Mouse (Mus musculus): ENCODE results near the gene Tsnax. TPM values are rescaled to one million over a fixed set of nuclear protein-coding genes. Genes with fewer than 3 reads are reported as not detected.

The Tsnax gene
- polyA plus RNA-seq, 1 experiment, result 0.57 TPM

DNA sequence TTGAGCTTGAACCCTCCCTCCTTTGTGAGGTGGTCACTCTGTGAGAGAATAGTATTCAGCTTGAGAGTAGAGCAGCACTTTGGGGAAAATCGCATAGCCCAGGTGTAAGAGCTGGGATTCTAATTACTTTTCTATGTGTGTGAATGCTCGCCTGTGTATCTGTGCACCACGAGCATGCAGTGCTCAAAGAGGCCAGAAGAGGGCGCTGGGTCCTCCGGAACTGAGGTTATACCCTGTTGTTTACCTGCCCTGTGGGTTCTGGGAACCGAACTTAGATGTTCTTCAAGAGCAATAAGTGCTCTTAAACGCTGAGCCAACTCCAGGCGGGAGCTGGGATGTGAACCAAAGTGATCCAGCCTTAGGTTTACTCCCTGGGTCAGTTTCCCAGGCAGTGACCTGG lies 32.0 kb upstream of the Tsnax start:
- Histone ChIP-seq H3K9me3 (ENCODE audit: control insufficient read depth, low read length) (peaks cover 13% of the 10 kb centered on the region), H3K4me3 (replicated peaks) (no peak overlapping the region), H3K36me3 (ENCODE audit: control insufficient read depth) (no peaks in the 10 kb centered on the region), H3K27me3 (ENCODE audit: control insufficient read depth) (peaks cover 5% of the 10 kb centered on the region), H3K4me1 (ENCODE audit: control insufficient read depth) (no peaks in the 10 kb centered on the region)
- no peak for TF ChIP-seq GATA1 (IDR thresholded peaks at IDR 0.05; ENCODE audit: low read length)
- TF ChIP-seq TAL1 (IDR thresholded peaks at IDR 0.05; ENCODE audit: low read length), result no peak

DNA sequence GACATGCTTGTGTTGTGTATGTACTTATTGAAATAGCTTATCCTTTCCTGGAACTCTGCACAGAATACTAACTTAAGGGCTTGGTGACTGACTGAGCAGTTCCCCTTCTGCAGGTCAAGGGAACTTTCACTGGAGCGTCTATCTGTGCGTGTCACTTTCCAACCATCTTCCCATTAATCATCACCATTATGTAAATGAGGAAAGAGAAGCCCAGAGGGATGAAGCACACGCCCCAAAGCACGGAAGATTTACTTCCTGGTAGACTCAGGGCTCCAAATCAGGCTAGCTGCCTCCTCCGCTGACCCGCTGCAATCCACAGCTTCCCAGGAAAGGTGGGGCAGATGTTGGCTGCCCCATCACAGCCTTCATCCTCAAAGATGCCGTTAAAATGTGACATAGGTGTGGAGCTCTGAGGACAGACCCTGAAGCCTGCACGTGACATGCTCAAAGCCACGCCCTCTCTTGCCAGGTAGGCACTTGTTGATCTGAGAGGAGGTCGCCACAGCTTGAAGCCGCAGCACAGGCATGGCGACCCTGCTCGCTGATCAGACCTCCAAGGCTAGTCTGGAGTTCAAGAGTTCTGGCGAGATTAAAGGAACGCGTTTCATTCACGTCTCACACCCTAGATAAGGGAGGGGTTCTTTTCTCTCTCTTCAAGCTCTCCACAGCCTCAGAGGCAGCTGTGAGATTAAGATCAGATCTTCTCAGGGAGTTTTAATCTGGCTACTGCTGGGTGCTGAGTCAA lies 21.7 kb upstream of the Tsnax start:
- Histone ChIP-seq H3K9me3 (ENCODE audit: control insufficient read depth, low read length) (no peaks in the 10 kb centered on the region), H3K4me3 (replicated peaks) (no peak overlapping the region), H3K4me1 (ENCODE audit: control insufficient read depth) (peaks cover 2% of the 10 kb centered on the region; the same call in 1 of the 2 replicates), H3K27me3 (ENCODE audit: control insufficient read depth) (peaks cover 23% of the 10 kb centered on the region), H3K36me3 (ENCODE audit: control insufficient read depth) (no peaks in the 10 kb centered on the region)
- TF ChIP-seq TAL1 (IDR thresholded peaks at IDR 0.05; ENCODE audit: low read length) (no peak), GATA1 (IDR thresholded peaks at IDR 0.05; ENCODE audit: low read length) (no peak)

DNA sequence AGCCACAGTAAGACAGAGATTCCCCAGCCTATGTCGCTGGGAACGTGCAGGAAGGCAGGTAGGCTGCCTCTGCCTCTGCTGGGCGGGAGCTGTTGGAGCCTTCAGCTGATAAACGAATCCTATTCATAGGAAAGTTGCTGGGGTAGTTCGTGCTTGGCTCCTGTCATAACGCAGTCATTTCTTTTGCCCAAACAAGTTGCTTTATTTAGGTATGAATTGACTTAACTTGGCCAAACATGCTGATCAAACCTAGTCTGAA lies 21.2 kb upstream of the Tsnax start:
- Histone ChIP-seq H3K4me1 (ENCODE audit: control insufficient read depth) (peaks cover 2% of the 10 kb centered on the region; the same call in 1 of the 2 replicates), H3K9me3 (ENCODE audit: control insufficient read depth, low read length) (no peaks in the 10 kb centered on the region), H3K27me3 (ENCODE audit: control insufficient read depth) (peaks cover 21% of the 10 kb centered on the region), H3K4me3 (replicated peaks) (no peak overlapping the region), H3K36me3 (ENCODE audit: control insufficient read depth) (no peaks in the 10 kb centered on the region)
- TF ChIP-seq TAL1 (IDR thresholded peaks at IDR 0.05; ENCODE audit: low read length), result no peak
- TF ChIP-seq GATA1 (IDR thresholded peaks at IDR 0.05; ENCODE audit: low read length), result no peak

DNA sequence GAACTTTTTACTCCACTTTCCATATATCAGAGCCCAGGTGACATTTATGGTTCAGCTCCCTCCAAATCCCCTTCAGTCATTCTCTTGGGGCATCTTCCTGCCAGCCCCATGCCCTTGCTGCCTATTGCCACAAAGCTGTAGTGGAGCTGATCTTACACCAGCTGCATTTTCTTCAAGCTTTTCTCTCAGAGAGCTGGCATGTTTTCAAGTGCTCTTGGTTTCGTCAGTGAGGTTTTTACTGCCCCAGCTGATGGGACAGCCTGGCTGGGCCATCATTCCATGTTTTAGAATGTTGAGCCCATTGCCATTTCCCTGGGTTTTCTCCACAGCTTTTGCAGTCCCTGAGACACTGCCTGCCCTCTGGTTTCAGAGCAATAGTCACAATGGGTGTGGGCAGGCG lies 17.0 kb upstream of the Tsnax start:
- TF ChIP-seq GATA1 (IDR thresholded peaks at IDR 0.05; ENCODE audit: low read length) (no peak), TAL1 (IDR thresholded peaks at IDR 0.05; ENCODE audit: low read length) (no peak)
- no peaks in the 10 kb centered on the region for H3K36me3 ChIP-seq (ENCODE audit: control insufficient read depth)
- no peak overlapping the region for H3K4me3 ChIP-seq (replicated peaks)
- H3K27me3 ChIP-seq (ENCODE audit: control insufficient read depth), result peaks cover 16% of the 10 kb centered on the region
- H3K4me1 ChIP-seq (ENCODE audit: control insufficient read depth), result peaks cover 2% of the 10 kb centered on the region; the same call in 1 of the 2 replicates
- H3K9me3 ChIP-seq (ENCODE audit: control insufficient read depth, low read length), result peaks cover 5% of the 10 kb centered on the region

DNA sequence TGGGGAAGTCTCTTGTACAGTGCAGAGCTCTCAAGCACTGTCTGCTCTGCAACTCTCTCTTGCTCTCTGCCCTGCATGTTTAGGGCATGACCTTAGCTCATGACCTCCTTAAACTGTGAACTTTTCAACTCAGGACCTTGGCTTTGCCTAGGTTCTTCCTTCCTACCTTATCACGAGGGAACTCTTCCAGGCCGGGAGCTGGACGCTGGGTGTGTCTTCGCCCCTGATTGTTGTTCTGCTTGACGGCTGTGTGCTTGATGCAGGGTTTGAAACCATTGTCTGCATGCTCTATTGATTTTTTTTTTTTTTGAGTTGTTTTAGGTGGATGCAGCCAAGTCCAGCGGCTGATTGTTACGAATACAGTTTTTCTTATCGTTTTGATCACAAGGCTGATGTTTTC lies 11.3 kb downstream of the Tsnax start:
- TF ChIP-seq GATA1 (IDR thresholded peaks at IDR 0.05; ENCODE audit: low read length) (no peak), TAL1 (IDR thresholded peaks at IDR 0.05; ENCODE audit: low read length) (no peak)
- no peaks in the 10 kb centered on the region; the same call in 1 of the 2 replicates for H3K4me1 ChIP-seq (ENCODE audit: control insufficient read depth)
- H3K4me3 ChIP-seq (replicated peaks), result no peak overlapping the region
- peaks cover 60% of the 10 kb centered on the region for H3K36me3 ChIP-seq (ENCODE audit: control insufficient read depth)
- H3K9me3 ChIP-seq (ENCODE audit: control insufficient read depth, low read length), result peaks cover 6% of the 10 kb centered on the region; the same call in 1 of the 2 replicates
- H3K27me3 ChIP-seq (ENCODE audit: control insufficient read depth), result no peaks in the 10 kb centered on the region

DNA sequence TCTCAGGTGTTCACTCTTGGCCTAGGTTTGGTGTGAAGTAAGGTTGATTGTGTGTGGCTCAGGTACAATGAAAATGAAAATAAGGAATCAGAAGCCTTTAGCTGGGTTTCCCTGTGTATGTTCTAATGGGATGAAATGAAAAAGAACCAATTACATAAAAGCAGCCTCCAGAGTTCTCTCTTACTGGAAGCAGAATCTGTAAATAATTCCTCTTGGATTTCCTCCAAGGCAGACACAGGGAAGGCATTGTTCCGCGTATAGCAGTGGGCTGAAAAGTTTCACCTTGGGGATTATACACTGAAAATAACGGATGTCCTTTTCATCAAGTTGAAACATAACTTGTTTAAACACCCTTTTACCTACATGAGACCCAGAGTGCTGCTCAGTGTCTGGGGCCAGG lies 14.4 kb downstream of the Tsnax start:
- Histone ChIP-seq H3K36me3 (ENCODE audit: control insufficient read depth) (peaks cover 77% of the 10 kb centered on the region), H3K4me1 (ENCODE audit: control insufficient read depth) (peaks cover 12% of the 10 kb centered on the region), H3K9me3 (ENCODE audit: control insufficient read depth, low read length) (no peaks in the 10 kb centered on the region), H3K27me3 (ENCODE audit: control insufficient read depth) (no peaks in the 10 kb centered on the region), H3K4me3 (replicated peaks) (no peak overlapping the region)
- TF ChIP-seq TAL1 (IDR thresholded peaks at IDR 0.05; ENCODE audit: low read length), result no peak

DNA sequence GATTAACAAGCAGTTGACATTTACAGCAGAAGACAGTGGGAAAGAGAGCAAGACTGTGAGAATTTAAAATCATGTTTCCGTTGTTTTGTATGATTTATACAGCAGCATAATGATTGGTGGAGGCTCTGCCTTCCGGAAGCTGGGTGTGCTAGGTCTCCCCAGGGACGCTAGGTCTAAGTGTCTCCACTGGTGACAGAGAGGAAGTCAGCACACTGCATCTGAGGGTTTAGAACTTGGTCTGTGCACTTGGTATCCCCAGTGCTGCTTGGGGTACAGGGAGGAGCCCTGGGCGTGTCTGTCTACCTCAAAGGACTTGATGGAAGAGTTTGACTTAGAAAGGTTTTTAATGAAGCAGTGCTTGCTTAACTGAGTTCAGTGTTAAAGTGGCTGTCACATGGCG lies 16.0 kb downstream of the Tsnax start:
- no peaks in the 10 kb centered on the region for H3K27me3 ChIP-seq (ENCODE audit: control insufficient read depth)
- H3K36me3 ChIP-seq (ENCODE audit: control insufficient read depth), result peaks cover 88% of the 10 kb centered on the region
- no peak for TF ChIP-seq TAL1 (IDR thresholded peaks at IDR 0.05; ENCODE audit: low read length)
- no peak for TF ChIP-seq GATA1 (IDR thresholded peaks at IDR 0.05; ENCODE audit: low read length)
- H3K9me3 ChIP-seq (ENCODE audit: control insufficient read depth, low read length), result no peaks in the 10 kb centered on the region
- peaks cover 12% of the 10 kb centered on the region for H3K4me1 ChIP-seq (ENCODE audit: control insufficient read depth)
- no peak overlapping the region for H3K4me3 ChIP-seq (replicated peaks)

DNA sequence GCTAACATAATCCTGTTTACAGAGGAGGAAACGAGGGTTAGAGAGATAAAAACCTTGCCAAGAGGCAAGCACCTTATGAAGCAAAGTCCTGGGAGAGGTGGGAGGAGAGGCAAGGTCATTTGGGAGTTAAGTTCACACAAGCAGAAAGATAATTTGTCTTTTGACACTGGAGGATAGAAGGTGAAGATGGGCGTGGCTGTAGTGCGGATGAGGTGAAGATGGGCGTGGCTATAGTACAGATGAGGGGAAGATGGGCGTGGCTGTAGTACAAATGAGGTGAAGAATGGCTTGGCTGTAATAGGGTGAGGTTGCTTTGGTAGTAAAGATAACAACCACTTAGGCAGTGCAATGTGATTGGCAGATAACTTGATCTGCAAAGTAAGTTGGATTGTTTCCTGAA lies 18.5 kb downstream of the Tsnax start:
- peaks cover 12% of the 10 kb centered on the region for H3K4me1 ChIP-seq (ENCODE audit: control insufficient read depth)
- H3K27me3 ChIP-seq (ENCODE audit: control insufficient read depth), result no peaks in the 10 kb centered on the region
- TF ChIP-seq TAL1 (IDR thresholded peaks at IDR 0.05; ENCODE audit: low read length), result no peak
- no peak for TF ChIP-seq GATA1 (IDR thresholded peaks at IDR 0.05; ENCODE audit: low read length)
- peaks cover 82% of the 10 kb centered on the region for H3K36me3 ChIP-seq (ENCODE audit: control insufficient read depth)
- H3K9me3 ChIP-seq (ENCODE audit: control insufficient read depth, low read length), result no peaks in the 10 kb centered on the region
- H3K4me3 ChIP-seq (replicated peaks), result no peak overlapping the region

DNA sequence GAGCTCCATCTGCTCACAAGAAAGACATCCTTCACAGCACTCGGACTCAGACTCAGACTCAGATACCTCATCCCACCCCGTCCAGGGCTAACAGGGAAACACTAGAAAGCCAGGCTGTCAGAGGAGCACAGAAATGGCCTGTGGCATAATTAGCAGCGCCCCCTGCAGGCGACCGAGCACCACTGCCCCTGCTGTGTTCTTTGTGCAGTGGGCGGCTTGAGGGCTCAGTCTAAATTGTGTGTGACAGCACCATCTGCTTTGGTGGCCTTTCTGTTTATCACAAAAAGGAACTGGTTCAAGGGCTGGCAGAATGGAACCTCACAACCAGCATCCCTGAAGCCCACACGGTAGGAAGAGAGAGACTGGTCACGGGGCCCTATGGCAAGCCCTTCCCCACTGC lies 21.9 kb downstream of the Tsnax start:
- Histone ChIP-seq H3K9me3 (ENCODE audit: control insufficient read depth, low read length) (no peaks in the 10 kb centered on the region), H3K4me3 (replicated peaks) (no peak overlapping the region), H3K36me3 (ENCODE audit: control insufficient read depth) (peaks cover 72% of the 10 kb centered on the region), H3K27me3 (ENCODE audit: control insufficient read depth) (no peaks in the 10 kb centered on the region), H3K4me1 (ENCODE audit: control insufficient read depth) (peaks cover 12% of the 10 kb centered on the region)
- TF ChIP-seq GATA1 (IDR thresholded peaks at IDR 0.05; ENCODE audit: low read length) (no peak), TAL1 (IDR thresholded peaks at IDR 0.05; ENCODE audit: low read length) (no peak)

DNA sequence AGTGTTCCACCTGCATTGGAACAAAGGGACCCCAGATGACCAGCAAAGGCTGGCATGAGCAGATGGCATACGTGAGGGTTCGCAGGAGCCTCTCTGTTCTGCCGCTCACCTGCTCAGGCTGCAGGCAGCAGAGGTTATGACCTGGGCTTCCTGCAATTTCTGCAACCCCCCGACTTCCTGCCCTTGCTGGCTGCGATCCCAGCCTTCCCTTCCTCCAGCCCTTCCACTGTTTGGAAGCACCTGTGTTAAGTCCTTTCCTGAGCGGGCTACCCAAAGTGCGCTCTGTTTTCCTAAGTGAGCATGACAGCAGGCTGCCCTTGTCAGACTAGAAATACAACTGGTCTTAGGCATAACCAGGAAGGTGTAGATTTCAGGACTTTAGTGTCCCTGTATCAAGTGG lies 24.3 kb downstream of the Tsnax start:
- no peak for TF ChIP-seq GATA1 (IDR thresholded peaks at IDR 0.05; ENCODE audit: low read length)
- no peak for TF ChIP-seq TAL1 (IDR thresholded peaks at IDR 0.05; ENCODE audit: low read length)
- Histone ChIP-seq H3K4me1 (ENCODE audit: control insufficient read depth) (no peaks in the 10 kb centered on the region; the same call in 1 of the 2 replicates), H3K9me3 (ENCODE audit: control insufficient read depth, low read length) (0 out of 2 replicates have a peak, but pooled peaks cover 3% of the 10 kb centered on the region), H3K4me3 (replicated peaks) (no peak overlapping the region), H3K36me3 (ENCODE audit: control insufficient read depth) (peaks cover 52% of the 10 kb centered on the region), H3K27me3 (ENCODE audit: control insufficient read depth) (no peaks in the 10 kb centered on the region)

All from erythroblast, embryonic 14.5 days (primary cell).